ENCODE assay signal across 7 mouse cellular contexts in the genomic region with DNA sequence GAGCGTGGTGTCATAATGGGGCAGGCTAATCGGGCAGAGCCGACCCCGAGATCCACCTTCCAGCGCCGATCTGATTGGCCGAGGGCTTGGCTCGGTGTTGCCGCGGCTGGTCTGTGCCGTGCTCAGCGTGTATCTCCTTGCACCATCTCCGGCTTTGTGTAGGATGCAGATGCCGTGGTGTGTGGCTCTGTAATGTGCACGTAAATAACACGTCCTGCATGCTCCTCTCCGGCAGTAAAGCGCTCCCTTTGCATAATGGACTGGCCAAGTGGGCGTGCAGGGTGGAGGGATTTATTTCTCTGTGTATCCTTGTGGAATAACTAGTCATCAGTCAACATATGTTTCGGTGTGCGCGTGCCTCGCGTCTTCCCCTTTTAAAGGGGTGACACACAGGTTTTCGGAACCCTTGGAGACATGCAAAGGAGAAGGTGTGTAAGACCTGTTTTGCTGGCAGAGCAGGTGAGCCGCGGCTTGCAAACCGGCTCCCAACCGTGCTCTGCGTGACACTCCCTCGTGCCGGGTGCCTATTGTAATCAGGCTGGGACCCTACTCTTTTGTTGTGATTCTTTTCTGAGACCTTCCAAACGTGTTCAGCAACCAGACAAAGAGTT. TPM values are rescaled to one million over a fixed set of nuclear protein-coding genes. Genes with fewer than 3 reads are reported as not detected.
DNase-seq lines count a peak whose midpoint lies in the region; ATAC-seq and TF ChIP-seq lines count a peak whose summit lies in the region.

No protein-coding gene starts in this region.

- peak; percentile 89 to 92 for DNase-seq in cerebellum, postnatal 10 days
- peak; percentile 77 for DNase-seq in gastrocnemius, adult 2 months
- peak; percentile 90 for DNase-seq in hindbrain, postnatal 0 days (ENCODE audit: low spot score)
- peak; percentile 71 to 85 for DNase-seq in left cerebral cortex, postnatal 25 days (ENCODE audit: low spot score in 2 of 2)
- peak; percentile 50 for DNase-seq in skeletal muscle tissue, adult 2 months (ENCODE audit: low read depth, low spot score)

- peak overlapping the region; percentile 57 for H3K4me2 ChIP-seq in hindbrain, postnatal 0 days (ENCODE audit: low read depth, low read length)

- no peak for TF ChIP-seq CTCF in gastrocnemius, adult 2 months (IDR thresholded peaks at IDR 0.05)
- no peak for TF ChIP-seq CTCF in hindbrain, postnatal 0 days (IDR thresholded peaks at IDR 0.05; ENCODE audit: low read depth)

- WGBS in hindbrain, postnatal 0 days: under 1% methylated on average over 33 of the region's 33 CpGs

- no peaks in the 10 kb centered on the region for H3K27me3 ChIP-seq in hindbrain, postnatal 0 days (ENCODE audit: insufficient read depth, low read length)

- peaks cover 23% of the 10 kb centered on the region for H3K4me1 ChIP-seq in hindbrain, postnatal 0 days (ENCODE audit: insufficient read depth, low read length)

- peak overlapping the region; percentile 77 for H3K9ac ChIP-seq in hindbrain, postnatal 0 days (replicated peaks; ENCODE audit: low read length)

- intact Hi-C loops in gastrocnemius, adult 2 months (cut with DNase I): loop anchor here (5.0 kb wide), 1 partner anchor 164 kb away; no protein-coding TSS in a partner anchor
- intact Hi-C loops in left cerebral cortex, postnatal 25 days (cut with DNase I): loop anchor here (2.0 to 10.0 kb wide), 7 partner anchors 118 to 462 kb away; a partner anchor contains a TSS

- no peaks in the 10 kb centered on the region for H3K36me3 ChIP-seq in hindbrain, postnatal 0 days (ENCODE audit: insufficient read depth, low read length)

- H3K9me3 ChIP-seq in hindbrain, postnatal 0 days (ENCODE audit: low read length): no peaks in the 10 kb centered on the region

- peak overlapping the region; percentile 82 for H3K27ac ChIP-seq in gastrocnemius, adult 2 months
- peak overlapping the region; percentile 88 for H3K27ac ChIP-seq in hindbrain, postnatal 0 days

- peak overlapping the region; percentile 94 for H3K4me3 ChIP-seq in gastrocnemius, adult 2 months
- peak overlapping the region; percentile 94 for H3K4me3 ChIP-seq in hindbrain, postnatal 0 days (ENCODE audit: low read length)

- peak; percentile 70 for ATAC-seq in activated CD4-positive, CD25-positive, alpha-beta regulatory T cell, adult 4 months
- ATAC-seq in hindbrain, postnatal 0 days: peak; percentile 86
- ATAC-seq in megakaryocyte-erythroid progenitor cell, adult 5-6 weeks (replicated peaks; ENCODE audit: low FRiP score, low TSS enrichment, poor library complexity, severe bottlenecking): peak; percentile 77

RNA-seq across cellular contexts. Expression of a gene that starts 1.2 kb away (rescaled TPM):
- 1 to 10 TPM; 5.3 to 7.3 TPM for polyA plus RNA-seq in activated CD4-positive, CD25-positive, alpha-beta regulatory T cell, adult 4 months (2017; shearing (Covaris generic))
- total RNA-seq in gastrocnemius, adult 2 months (2021): 1 to 10 TPM; 4.0 to 4.4 TPM
- 135 and 144 TPM in 2 replicates for total RNA-seq in hindbrain, postnatal 0 days (2014; rRNA removed)
- 85.6 and 86.0 TPM in 2 replicates for polyA plus RNA-seq in hindbrain, postnatal 0 days (2015; fragmentation: Nextera tagmentation; extraction: Ambion mirVana)
- 100 to 1,000 TPM; 260 to 264 TPM for total RNA-seq in left cerebral cortex, postnatal 25 days (2021)
- total RNA-seq in megakaryocyte-erythroid progenitor cell, adult 5-6 weeks (2014; fragmentation: Nextera tagmentation): 1.8 and 3.5 TPM in 2 replicates
- 3.4 and 7.5 TPM in 2 replicates for total RNA-seq in megakaryocyte-erythroid progenitor cell, adult 5-6 weeks (2017)

Comparison
In these comparisons a context has a peak if more than half of its experiments do, and no peak if none do; other contexts are left out.
1. Peak in every context shown above with its lines: DNase-seq, ATAC-seq, H3K4me3 ChIP-seq and H3K27ac ChIP-seq.
2. RNA of a gene that starts 1.2 kb away (total RNA-seq): 260 to 264 TPM in left cerebral cortex, postnatal 25 days and 135 to 144 TPM in hindbrain, postnatal 0 days; 1.8 to 7.5 TPM in megakaryocyte-erythroid progenitor cell, adult 5-6 weeks and 4.0 to 4.4 TPM in gastrocnemius, adult 2 months; every median in the first group is over 10 times any median in the second.